Mouse (Mus musculus) kidney, adult 2 months (tissue): ENCODE results near the gene 2900092C05Rik.

Experiments used
- CTCF ChIP-seq: fragments of 200-500 bp; conservative IDR thresholded peaks from 2 replicates; pipeline ENCODE4 v1.5.1; 2011; ENCODE audit warnings: low read depth, mild to moderate bottlenecking, control low read depth, low read length, moderate library complexity, mixed read lengths; ENCODE audit not compliant: insufficient read depth, insufficient read length
- POLR2A ChIP-seq: fragments of 200-500 bp; IDR thresholded peaks from one replicate; pipeline ENCODE4 v1.6.1; 2011; ENCODE audit warnings: low read depth, low read length, control low read depth

DNA sequence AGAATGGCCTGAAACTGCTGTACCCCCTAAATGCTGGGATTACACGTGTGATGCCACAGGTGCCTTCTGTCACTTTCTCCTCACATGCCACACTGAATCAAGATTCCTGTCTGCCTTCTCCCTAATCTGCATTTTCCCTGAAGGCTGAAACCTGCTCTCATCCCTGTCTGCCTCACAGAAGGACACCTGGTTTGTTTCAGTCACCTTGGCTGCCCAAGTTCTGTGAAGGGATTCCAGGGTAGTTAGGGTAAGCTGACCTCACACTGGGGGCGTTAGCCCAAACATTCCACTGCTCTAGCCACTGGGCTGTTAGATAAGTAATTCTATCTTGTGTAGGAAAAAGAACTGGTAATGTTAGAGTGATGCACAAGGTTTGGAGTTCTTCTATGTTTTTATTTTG is at the start of gene 2900092C05Rik:
- no peak for TF ChIP-seq CTCF
- no peak for TF ChIP-seq POLR2A
